Mouse (Mus musculus) lung, postnatal 14 days (tissue): ENCODE results near the gene Zfp473.
A peak's percentile ranks its signal among the peaks of the same experiment; 100 is the strongest.
"Not testable (repeated sequence)": the region's sequence is repeated elsewhere in the genome, so short reads cannot be mapped to it uniquely, and the experiment has no call there.

Experiments
- DNase-seq: peaks from one replicate; pipeline ENCODE4 v3.0.0; 2021

The Zfp473 gene

GRCm38 (mm10) chr7:44750950-44751349 lies at the start of gene Zfp473:
Zfp473 (minus strand) TSS chr7:44751050.
- DNase-seq, result not testable (repeated sequence)

GRCm38 (mm10) chr7:44792781-44793180 lies 41.9 kb upstream of the Zfp473 start:
- no peak for DNase-seq

- DNase-seq, result no peak
Observed at GRCm38 (mm10) chr7:44790066-44790465, 39.2 kb upstream of the Zfp473 start.

- DNase-seq, result no peak
Observed at GRCm38 (mm10) chr7:44789531-44789930, 38.7 kb upstream of the Zfp473 start.

GRCm38 (mm10) chr7:44780101-44780500 lies 29.3 kb upstream of the Zfp473 start:
- DNase-seq, result no peak

- DNase-seq, result no peak
Observed at GRCm38 (mm10) chr7:44776849-44777498, 26.1 kb upstream of the Zfp473 start.

GRCm38 (mm10) chr7:44772591-44773204 lies 21.8 kb upstream of the Zfp473 start:
- no peak for DNase-seq

GRCm38 (mm10) chr7:44770046-44770578 lies 19.3 kb upstream of the Zfp473 start:
- peak; percentile 80 for DNase-seq

- no peak for DNase-seq
Observed at GRCm38 (mm10) chr7:44768129-44768528, 17.3 kb upstream of the Zfp473 start.

GRCm38 (mm10) chr7:44760366-44760765 lies 9.5 kb upstream of the Zfp473 start:
- DNase-seq, result no peak

GRCm38 (mm10) chr7:44757164-44757563 lies 6.3 kb upstream of the Zfp473 start:
- DNase-seq, result no peak

GRCm38 (mm10) chr7:44748101-44749044 lies 2.5 kb downstream of the Zfp473 start, which contains the start of gene Vrk3:
Vrk3 (plus strand) TSS chr7:44748413.
- DNase-seq, result peak; percentile 93

GRCm38 (mm10) chr7:44747115-44747514 lies 3.7 kb downstream of the Zfp473 start:
- DNase-seq, result no peak

- peak; percentile 81 for DNase-seq
Observed at GRCm38 (mm10) chr7:44745076-44745475, 5.8 kb downstream of the Zfp473 start.

GRCm38 (mm10) chr7:44744270-44744669 lies 6.6 kb downstream of the Zfp473 start:
- DNase-seq, result no peak

GRCm38 (mm10) chr7:44741361-44741760 lies 9.5 kb downstream of the Zfp473 start:
- no peak for DNase-seq

GRCm38 (mm10) chr7:44733723-44734122 lies 17.1 kb downstream of the Zfp473 start:
- no peak for DNase-seq

- DNase-seq, result no peak
Observed at GRCm38 (mm10) chr7:44728082-44728975, 22.5 kb downstream of the Zfp473 start.

GRCm38 (mm10) chr7:44727151-44727550 lies 23.7 kb downstream of the Zfp473 start:
- DNase-seq, result no peak

- no peak for DNase-seq
Observed at GRCm38 (mm10) chr7:44726343-44726742, 24.5 kb downstream of the Zfp473 start.

- no peak for DNase-seq
Observed at GRCm38 (mm10) chr7:44724316-44724715, 26.5 kb downstream of the Zfp473 start.

GRCm38 (mm10) chr7:44722058-44722457 lies 28.8 kb downstream of the Zfp473 start:
- DNase-seq, result no peak
